Mouse (Mus musculus) MEL (cell line): ENCODE data around the gene Oxsr1. TPM values are rescaled to one million over a fixed set of nuclear protein-coding genes. Genes with fewer than 3 reads are reported as not detected.

ENCODE experiments used
- DNase-seq: peaks from one replicate; pipeline ENCODE4 v3.0.0; 2011; ENCODE audit warnings: low read depth, low spot score
- H3K27ac ChIP-seq: 2 replicates; pipeline ENCODE4 v1.5.1; 2012; ENCODE audit warnings: low read depth, mild to moderate bottlenecking, control low read depth, low read length, moderate library complexity; ENCODE audit not compliant: control insufficient read depth
- H3K27me3 ChIP-seq, 2 experiments: fragments of 150-350 bp in 1 of 2; sonication (generic) in 1 of 2; 2 replicates each; pipeline ENCODE4 v1.6.1; 2012; ENCODE audit warnings: low read length in 2 of 2, mild to moderate bottlenecking in 2 of 2, improper control_type of control experiment in 1 of 2, moderate library complexity in 1 of 2; ENCODE audit not compliant: insufficient read depth in 2 of 2, control insufficient read depth in 1 of 2
- H3K36me3 ChIP-seq, 2 experiments: 2 replicates each; pipeline ENCODE4 v1.6.1; 2012 to 2014; ENCODE audit warnings: low read length in 2 of 2, improper control_type of control experiment in 1 of 2, inconsistent platforms in 1 of 2, mild to moderate bottlenecking in 1 of 2; ENCODE audit not compliant: insufficient read depth in 2 of 2, control insufficient read depth in 1 of 2
- H3K4me1 ChIP-seq, 2 experiments: fragments of 150-350 bp in 1 of 2; sonication (generic) in 1 of 2; 2 replicates each; pipeline ENCODE4 v1.6.1; 2012; ENCODE audit warnings: low read length in 2 of 2, improper control_type of control experiment in 1 of 2, mild to moderate bottlenecking in 1 of 2; ENCODE audit not compliant: insufficient read depth in 2 of 2, control insufficient read depth in 1 of 2
- H3K4me3 ChIP-seq, 2 experiments: fragments of 150-350 bp in 1 of 2; sonication (generic) in 1 of 2; 2 replicates each; pipeline ENCODE4 v1.5.1; 2012; ENCODE audit warnings: low read depth in 2 of 2, low read length in 2 of 2, mild to moderate bottlenecking in 2 of 2, moderate library complexity in 2 of 2, control low read depth in 1 of 2, improper control_type of control experiment in 1 of 2; ENCODE audit not compliant: control insufficient read depth in 1 of 2, insufficient read depth in 1 of 2
- H3K79me2 ChIP-seq: 2 replicates; pipeline ENCODE4 v1.6.1; 2012; ENCODE audit warnings: mild to moderate bottlenecking, low read length, moderate library complexity; ENCODE audit not compliant: control insufficient read depth, poor library complexity, insufficient read depth
- H3K9ac ChIP-seq: 2 replicates; pipeline ENCODE4 v1.6.1; 2012; ENCODE audit warnings: low read depth, mild to moderate bottlenecking, control low read depth, low read length, moderate library complexity; ENCODE audit not compliant: control insufficient read depth, poor library complexity, severe bottlenecking
- H3K9me3 ChIP-seq: fragments of 150-350 bp; sonication (generic); replicated peaks from 2 replicates; pipeline ENCODE4 v1.6.1; 2012; ENCODE audit warnings: mild to moderate bottlenecking, low read length, improper control_type of control experiment, moderate library complexity; ENCODE audit not compliant: insufficient read depth
- BHLHE40 ChIP-seq: IDR thresholded peaks from 2 replicates; pipeline ENCODE4 v1.6.1; 2012; ENCODE audit warnings: low read depth, mild to moderate bottlenecking, inconsistent platforms, low read length, improper control_type of control experiment, borderline replicate concordance
- CHD1 ChIP-seq: IDR thresholded peaks from 2 replicates; pipeline ENCODE4 v1.6.1; 2012; ENCODE audit warnings: low read depth, mild to moderate bottlenecking, inconsistent platforms, low read length, improper control_type of control experiment
- CHD2 ChIP-seq: IDR thresholded peaks from 2 replicates; pipeline ENCODE4 v1.6.1; 2011; ENCODE audit warnings: low read length, improper control_type of control experiment
- CTCF ChIP-seq, 3 experiments: IDR thresholded peaks in 2 of 3; conservative IDR thresholded peaks in 1 of 3; 2 replicates each; pipeline ENCODE4 v1.5.1; 2011 to 2012; ENCODE audit warnings: low read length in 3 of 3, low read depth in 2 of 3, mild to moderate bottlenecking in 2 of 3, improper control_type of control experiment in 1 of 3, inconsistent platforms in 1 of 3, mixed read lengths in 1 of 3, moderate library complexity in 1 of 3; ENCODE audit not compliant: control insufficient read depth in 1 of 3, insufficient read depth in 1 of 3, poor library complexity in 1 of 3, severe bottlenecking in 1 of 3
- E2F4 ChIP-seq: IDR thresholded peaks from 2 replicates; pipeline ENCODE4 v1.6.1; 2011; ENCODE audit warnings: low read depth, low read length, improper control_type of control experiment, borderline replicate concordance
- ETS1 ChIP-seq: IDR thresholded peaks from 2 replicates; pipeline ENCODE4 v1.6.1; 2012; ENCODE audit warnings: low read depth, mild to moderate bottlenecking, inconsistent platforms, low read length, improper control_type of control experiment, moderate library complexity
- GABPA ChIP-seq: IDR thresholded peaks from 2 replicates; pipeline ENCODE4 v1.6.1; 2012; ENCODE audit warnings: low read depth, mild to moderate bottlenecking, inconsistent platforms, low read length, improper control_type of control experiment, moderate library complexity
- GATA1 ChIP-seq: IDR thresholded peaks from 2 replicates; pipeline ENCODE4 v1.6.1; 2011; ENCODE audit warnings: low read depth, low read length, improper control_type of control experiment
- HCFC1 ChIP-seq: IDR thresholded peaks from 2 replicates; pipeline ENCODE4 v1.6.1; 2012; ENCODE audit warnings: low read depth, mild to moderate bottlenecking, inconsistent platforms, low read length, improper control_type of control experiment, moderate library complexity
- KAT2A ChIP-seq: conservative IDR thresholded peaks from 2 replicates; pipeline ENCODE4 v1.6.1; 2012; ENCODE audit warnings: low read depth, low read length, improper control_type of control experiment, inconsistent platforms
- MEF2A ChIP-seq: IDR thresholded peaks from 2 replicates; pipeline ENCODE4 v1.6.1; 2014; ENCODE audit warnings: low read depth, mild to moderate bottlenecking, inconsistent platforms, low read length, improper control_type of control experiment; ENCODE audit not compliant: poor library complexity, insufficient replicate concordance, severe bottlenecking; ENCODE audit errors: extremely low read depth
- MYB ChIP-seq: IDR thresholded peaks from 2 replicates; pipeline ENCODE4 v1.6.1; 2011; ENCODE audit warnings: mild to moderate bottlenecking, low read depth, low read length, improper control_type of control experiment
- MYC ChIP-seq: IDR thresholded peaks from 2 replicates; pipeline ENCODE4 v1.6.1; 2011; ENCODE audit warnings: low read depth, mild to moderate bottlenecking, low read length, improper control_type of control experiment, moderate library complexity
- POLR2A ChIP-seq, 2 experiments: IDR thresholded peaks; 2 replicates each; pipeline ENCODE4 v1.6.1; 2011 to 2012; ENCODE audit warnings: low read length in 2 of 2, mild to moderate bottlenecking in 2 of 2, control low read depth in 1 of 2, improper control_type of control experiment in 1 of 2, low read depth in 1 of 2, moderate library complexity in 1 of 2; ENCODE audit not compliant: control insufficient read depth in 1 of 2, insufficient read depth in 1 of 2, poor library complexity in 1 of 2
- POLR2AphosphoS5 ChIP-seq: IDR thresholded peaks from 2 replicates; pipeline ENCODE4 v1.6.1; 2012; ENCODE audit warnings: low read depth, borderline replicate concordance, mild to moderate bottlenecking, inconsistent platforms, low read length, moderate library complexity, mixed read lengths
- RAD21 ChIP-seq: IDR thresholded peaks from 2 replicates; pipeline ENCODE4 v1.6.1; 2011; ENCODE audit warnings: mild to moderate bottlenecking, low read depth, low read length, improper control_type of control experiment
- RCOR1 ChIP-seq: IDR thresholded peaks from 2 replicates; pipeline ENCODE4 v1.6.1; 2012; ENCODE audit warnings: low read depth, mild to moderate bottlenecking, inconsistent platforms, low read length, improper control_type of control experiment
- SIN3A ChIP-seq: IDR thresholded peaks from 2 replicates; pipeline ENCODE4 v1.6.1; 2012; ENCODE audit warnings: low read length, improper control_type of control experiment, inconsistent platforms
- SMC3 ChIP-seq: IDR thresholded peaks from 2 replicates; pipeline ENCODE4 v1.6.1; 2011; ENCODE audit warnings: low read depth, low read length, improper control_type of control experiment
- TAL1 ChIP-seq: IDR thresholded peaks from 2 replicates; pipeline ENCODE4 v1.6.1; 2012; ENCODE audit warnings: mild to moderate bottlenecking, inconsistent platforms, low read length, moderate library complexity, mixed read lengths
- TBP ChIP-seq: IDR thresholded peaks from 2 replicates; pipeline ENCODE4 v1.8.0; 2011; ENCODE audit warnings: low read depth, low read length, improper control_type of control experiment
- TCF12 ChIP-seq: IDR thresholded peaks from 2 replicates; pipeline ENCODE4 v1.6.1; 2014; ENCODE audit warnings: low read depth, mild to moderate bottlenecking, inconsistent platforms, low read length, improper control_type of control experiment, moderate library complexity
- USF1 ChIP-seq: IDR thresholded peaks from 2 replicates; pipeline ENCODE4 v1.6.1; 2014; ENCODE audit warnings: low read depth, mild to moderate bottlenecking, inconsistent platforms, low read length, improper control_type of control experiment, moderate library complexity
- USF2 ChIP-seq, 2 experiments: IDR thresholded peaks; 2 replicates each; pipeline ENCODE4 v1.6.1; 2011 to 2012; ENCODE audit warnings: improper control_type of control experiment in 2 of 2, low read length in 2 of 2, borderline replicate concordance in 1 of 2, inconsistent platforms in 1 of 2, low read depth in 1 of 2, mild to moderate bottlenecking in 1 of 2; ENCODE audit not compliant: insufficient read depth in 1 of 2
- ZKSCAN1 ChIP-seq: IDR thresholded peaks from 2 replicates; pipeline ENCODE4 v1.6.1; 2012; ENCODE audit warnings: low read depth, mild to moderate bottlenecking, inconsistent platforms, low read length, improper control_type of control experiment, moderate library complexity
- ZNF384 ChIP-seq: IDR thresholded peaks from 2 replicates; pipeline ENCODE4 v1.6.1; 2012; ENCODE audit warnings: low read depth, mild to moderate bottlenecking, inconsistent platforms, low read length, improper control_type of control experiment
- polyA plus RNA-seq, 2 experiments: library from polyadenylated mRNA; stranded (reverse) in 1 of 2; unstranded in 1 of 2; fragments of >175 nt in 1 of 2; fragments of >200 nt in 1 of 2; gene quantifications; 2 replicates each; pipeline versions ENCODE4 v1.2.1 to v1.2.4; 2012; ENCODE audit warnings: low replicate concordance in 2 of 2, low read depth in 1 of 2; ENCODE audit not compliant: insufficient read length in 2 of 2, insufficient read depth in 1 of 2, missing spikeins in 1 of 2
- total RNA-seq: library from RNA; depleted of rRNA; stranded (reverse); fragments of 300-350 nt; gene quantifications from 2 replicates; pipeline ENCODE4 v1.2.3, GENCODE M21; 2012

The Oxsr1 gene
- total and polyA plus RNA-seq, 3 experiments, result 25.6 to 304 (median 37.6) TPM

- no peaks in the 10 kb centered on the region for H3K79me2 ChIP-seq
- H3K27ac ChIP-seq, result no peak overlapping the region
- TF ChIP-seq USF1, result no peak
- peaks cover 0 to 7% of the 10 kb centered on the region in 2 experiments; a peak in 3 of 4 replicates for H3K4me1 ChIP-seq
- H3K36me3 ChIP-seq, result peaks cover 0 to 7% of the 10 kb centered on the region in 2 experiments; a peak in 1 of 4 replicates
- no peak overlapping the region for H3K4me3 ChIP-seq
- no peak for DNase-seq
- no peaks in the 10 kb centered on the region for H3K9me3 ChIP-seq
- H3K27me3 ChIP-seq, result no peaks in the 10 kb centered on the region
- H3K9ac ChIP-seq, result no peak overlapping the region
Observed at GRCm38 (mm10) chr9:119207113-119207512, 115.1 kb downstream of the Oxsr1 start.

DNA sequence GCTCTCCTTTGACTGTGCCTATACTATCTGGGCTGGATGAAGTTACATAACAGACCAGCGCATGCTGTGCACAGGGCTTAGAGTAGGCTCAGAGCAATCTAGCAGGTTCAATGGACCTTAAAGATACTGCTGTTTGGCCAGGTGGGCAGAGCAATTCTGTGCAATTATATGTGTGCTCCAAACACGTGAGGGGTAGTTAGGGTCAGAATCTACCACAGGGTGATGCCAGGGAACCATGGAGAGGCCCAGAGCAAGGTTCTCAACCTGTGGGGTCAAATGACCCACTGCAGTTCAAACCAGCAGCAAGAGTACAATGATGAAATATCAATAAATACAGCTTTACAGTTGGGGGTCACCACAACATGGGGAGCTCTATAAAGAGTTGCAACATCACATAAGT is 115.6 kb downstream of the Oxsr1 start:
- no peaks in the 10 kb centered on the region for H3K79me2 ChIP-seq
- no peak for DNase-seq
- peaks cover 0 to 7% of the 10 kb centered on the region in 2 experiments; a peak in 1 of 4 replicates for H3K36me3 ChIP-seq

GRCm38 (mm10) chr9:119205756-119206155 is 116.5 kb downstream of the Oxsr1 start:
- TF ChIP-seq HCFC1 (no peak), USF2 (IDR thresholded peaks at IDR 0.05; ENCODE audit: borderline replicate concordance in 1 of 2, insufficient read depth in 1 of 2, low read depth in 1 of 2, low read length in 2 of 2) (no peak), POLR2AphosphoS5 (no peak), POLR2A (IDR thresholded peaks at IDR 0.05; ENCODE audit: control insufficient read depth in 1 of 2, insufficient read depth in 1 of 2, low read depth in 1 of 2, low read length in 2 of 2, poor library complexity in 1 of 2) (no peak), CHD1 (no peak), MEF2A (no peak), ZNF384 (no peak), TAL1 (no peak), GABPA (no peak), CTCF (IDR thresholded peaks at IDR 0.05 in 2 of 3, conservative IDR thresholded peaks at IDR 0.05 in 1 of 3; ENCODE audit: control insufficient read depth in 1 of 3, insufficient read depth in 1 of 3, low read depth in 2 of 3, low read length in 3 of 3, poor library complexity in 1 of 3, severe bottlenecking in 1 of 3) (no peak), CHD2 (no peak), MYB (no peak), RAD21 (no peak), ETS1 (no peak), TBP (no peak)
- Histone ChIP-seq H3K27ac (no peak overlapping the region), H3K4me3 (no peak overlapping the region), H3K4me1 (peaks cover 0 to 7% of the 10 kb centered on the region in 2 experiments; a peak in 3 of 4 replicates), H3K27me3 (no peaks in the 10 kb centered on the region), H3K9ac (no peak overlapping the region), H3K79me2 (no peaks in the 10 kb centered on the region), H3K36me3 (peaks cover 0 to 7% of the 10 kb centered on the region in 2 experiments; a peak in 1 of 4 replicates), H3K9me3 (no peaks in the 10 kb centered on the region)
- no peak for DNase-seq

More for the DNA sequence above, 115.6 kb downstream of the Oxsr1 start:
- Histone ChIP-seq H3K27me3 (no peaks in the 10 kb centered on the region), H3K9me3 (no peaks in the 10 kb centered on the region), H3K4me3 (no peak overlapping the region), H3K27ac (no peak overlapping the region), H3K9ac (no peak overlapping the region), H3K4me1 (peaks cover 0 to 7% of the 10 kb centered on the region in 2 experiments; a peak in 3 of 4 replicates)
- no peak for TF ChIP-seq BHLHE40
- TF ChIP-seq SMC3, result no peak
- TF ChIP-seq RCOR1, result no peak
- TF ChIP-seq POLR2A (IDR thresholded peaks at IDR 0.05; ENCODE audit: control insufficient read depth in 1 of 2, insufficient read depth in 1 of 2, low read depth in 1 of 2, low read length in 2 of 2, poor library complexity in 1 of 2), result no peak
- TF ChIP-seq SIN3A, result no peak
- no peak for TF ChIP-seq ZKSCAN1
- TF ChIP-seq MYC, result no peak
- TF ChIP-seq TCF12, result no peak
- TF ChIP-seq KAT2A, result no peak
- no peak for TF ChIP-seq GATA1
- no peak for TF ChIP-seq E2F4
- no peak for TF ChIP-seq RAD21
